Mouse (Mus musculus) neural tube, embryonic 13.5 days (tissue): ENCODE measurements around the gene Khk. TPM values are rescaled to one million over a fixed set of nuclear protein-coding genes. Genes with fewer than 3 reads are reported as not detected.

Experiments used
- ATAC-seq: fragments of 200-750 bp; cut with Nextera tagmentation; 2 replicates; pipeline ENCODE4 v1.8.0; 2017; ENCODE audit warnings: low read depth, mild to moderate bottlenecking, moderate TSS enrichment, moderate library complexity
- H3K27ac ChIP-seq: fragments of 300-500 bp; sonication (generic); replicated peaks from 2 replicates; pipeline ENCODE4 v1.5.1; 2015; ENCODE audit warnings: moderate library complexity, mild to moderate bottlenecking, inconsistent platforms
- H3K27me3 ChIP-seq: fragments of 300-500 bp; sonication (generic); 2 replicates; pipeline ENCODE4 v1.6.1; 2015; ENCODE audit warnings: mild to moderate bottlenecking, inconsistent platforms
- H3K36me3 ChIP-seq: fragments of 300-500 bp; sonication (generic); 2 replicates; pipeline ENCODE4 v1.6.1; 2015; ENCODE audit warnings: mild to moderate bottlenecking, inconsistent platforms
- H3K4me1 ChIP-seq: fragments of 300-500 bp; sonication (generic); replicated peaks from 2 replicates; pipeline ENCODE4 v1.6.1; 2015; ENCODE audit warnings: inconsistent platforms
- H3K4me2 ChIP-seq: fragments of 300-500 bp; sonication (generic); 2 replicates; pipeline ENCODE4 v1.6.1; 2015; ENCODE audit warnings: inconsistent platforms, mild to moderate bottlenecking, moderate library complexity
- H3K4me3 ChIP-seq: fragments of 300-500 bp; sonication (generic); 2 replicates; pipeline ENCODE4 v1.5.1; 2015; ENCODE audit warnings: mild to moderate bottlenecking, inconsistent platforms
- H3K9ac ChIP-seq: fragments of 300-500 bp; sonication (generic); 2 replicates; pipeline ENCODE4 v1.6.1; 2015; ENCODE audit warnings: moderate library complexity, mild to moderate bottlenecking, inconsistent platforms
- H3K9me3 ChIP-seq: fragments of 300-500 bp; sonication (generic); 2 replicates; pipeline ENCODE4 v1.6.1; 2016; ENCODE audit warnings: inconsistent platforms
- WGBS: fragments of 180-500 bp; shearing (Covaris S2); methylation state at CpG from one replicate; pipeline ENCODE4 v1.1.7; 2015; 5-methylcytosine and 5-hydroxymethylcytosine counted together
- polyA plus RNA-seq: library from polyadenylated mRNA; unstranded; fragments of >200 nt; fragmentation: Nextera tagmentation; extraction: Ambion mirVana; gene quantifications from 2 replicates; pipeline ENCODE4 v1.2.1, GENCODE M21; 2015

Khk gene
- polyA plus RNA-seq, 1 experiment from 2014 or later: 11.4 TPM

- Histone ChIP-seq H3K4me1 (peaks cover 23% of the 10 kb centered on the region), H3K9ac (no peak overlapping the region), H3K27ac (no peak overlapping the region), H3K4me2 (no peak overlapping the region), H3K4me3 (no peak overlapping the region), H3K36me3 (no peaks in the 10 kb centered on the region), H3K27me3 (0 out of 2 replicates have a peak, but pooled peaks cover 2% of the 10 kb centered on the region), H3K9me3 (no peaks in the 10 kb centered on the region)
- no peak for ATAC-seq
- 85% methylated on average over 5 of the region's 5 CpGs for WGBS
Observed at GRCm38 (mm10) chr5:30925217-30925616, 4.0 kb downstream of the Khk start.

DNA sequence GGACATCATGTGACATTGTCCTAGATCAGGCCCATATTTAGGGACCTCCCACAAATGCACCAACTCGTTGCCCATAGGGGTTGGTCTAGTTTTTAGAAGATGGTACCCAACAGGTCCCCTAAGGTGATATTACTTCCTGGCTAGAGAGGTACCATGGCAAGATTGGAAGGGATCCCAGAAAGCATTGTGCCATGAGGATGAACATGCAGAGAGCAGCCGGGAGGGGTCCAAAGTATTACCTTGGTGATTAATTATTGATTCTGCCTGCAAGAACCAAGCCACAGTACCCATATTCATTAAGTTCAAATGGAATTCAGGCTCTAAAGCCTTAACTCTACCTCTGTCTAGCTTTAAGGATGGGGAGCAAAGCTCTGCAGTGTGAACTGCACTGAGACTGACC is 4.8 kb downstream of the Khk start:
- no peak for ATAC-seq
- Histone ChIP-seq H3K4me3 (no peak overlapping the region), H3K36me3 (no peaks in the 10 kb centered on the region), H3K9me3 (no peaks in the 10 kb centered on the region), H3K4me1 (peaks cover 14% of the 10 kb centered on the region), H3K27ac (no peak overlapping the region), H3K9ac (no peak overlapping the region), H3K27me3 (0 out of 2 replicates have a peak, but pooled peaks cover 2% of the 10 kb centered on the region), H3K4me2 (no peak overlapping the region)
- 80% methylated on average over 2 of the region's 2 CpGs for WGBS

DNA sequence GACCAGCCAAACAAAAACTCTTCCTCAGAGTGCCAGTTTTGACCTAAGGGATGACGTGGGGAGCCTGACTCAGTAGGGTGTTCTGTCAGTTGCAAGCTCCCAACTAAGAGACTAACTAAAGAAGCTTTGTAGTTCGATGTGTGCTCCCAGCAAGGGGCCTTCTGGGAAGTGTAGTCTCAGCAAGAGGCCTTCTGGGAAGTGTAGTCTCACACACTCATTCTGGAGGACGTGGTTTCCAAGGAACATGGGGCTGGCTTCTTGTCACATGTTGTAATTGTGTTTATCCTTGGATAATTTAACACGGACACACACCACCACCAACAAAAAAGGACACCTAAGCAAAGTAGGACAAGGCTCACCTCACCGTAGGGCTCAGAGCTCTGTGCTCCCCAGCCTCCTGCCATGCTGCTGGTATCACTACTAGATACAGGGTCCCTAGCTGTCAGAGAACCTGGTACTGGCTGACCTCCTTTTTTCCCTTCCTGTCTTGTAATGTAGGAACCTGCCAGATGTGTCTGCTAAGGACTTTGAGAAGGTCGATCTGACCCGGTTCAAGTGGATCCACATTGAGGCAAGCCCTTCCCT is 6.8 kb downstream of the Khk start:
- Histone ChIP-seq H3K9ac (no peak overlapping the region), H3K36me3 (no peaks in the 10 kb centered on the region), H3K4me2 (peak overlapping the region; percentile 46), H3K27ac (no peak overlapping the region), H3K27me3 (0 out of 2 replicates have a peak, but pooled peaks cover 2% of the 10 kb centered on the region), H3K9me3 (no peaks in the 10 kb centered on the region), H3K4me3 (no peak overlapping the region), H3K4me1 (no peaks in the 10 kb centered on the region)
- ATAC-seq: peak; percentile 68
- 39% methylated on average over 7 of the region's 7 CpGs for WGBS

DNA sequence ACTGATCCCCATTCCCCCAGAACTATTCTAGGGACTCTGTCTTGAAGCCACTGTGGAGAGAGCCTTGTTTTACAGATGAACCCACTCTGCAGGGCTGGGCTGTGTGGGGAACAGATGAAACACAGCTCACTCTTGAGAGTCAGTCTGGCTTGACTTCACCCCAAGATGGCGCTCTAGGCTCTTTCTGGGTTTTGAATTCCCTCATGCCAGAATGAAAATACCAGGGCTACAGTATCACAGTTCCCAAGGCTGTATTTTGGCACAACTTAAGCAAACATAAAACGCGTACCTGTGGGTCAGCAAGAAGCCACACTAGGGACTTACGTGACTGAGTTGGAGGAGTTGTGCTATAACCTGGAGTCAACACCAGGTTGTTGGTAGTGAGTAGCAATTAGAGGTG is 8.9 kb downstream of the Khk start:
- Histone ChIP-seq H3K9me3 (no peaks in the 10 kb centered on the region), H3K27me3 (no peaks in the 10 kb centered on the region), H3K4me1 (no peaks in the 10 kb centered on the region), H3K4me3 (no peak overlapping the region), H3K9ac (no peak overlapping the region), H3K27ac (no peak overlapping the region), H3K36me3 (no peaks in the 10 kb centered on the region), H3K4me2 (no peak overlapping the region)
- WGBS: 38% methylated on average over 4 of the region's 4 CpGs
- no peak for ATAC-seq

- Histone ChIP-seq H3K4me3 (no peak overlapping the region), H3K27ac (no peak overlapping the region), H3K36me3 (no peaks in the 10 kb centered on the region), H3K4me1 (no peaks in the 10 kb centered on the region), H3K9ac (no peak overlapping the region), H3K4me2 (no peak overlapping the region), H3K27me3 (no peaks in the 10 kb centered on the region), H3K9me3 (no peaks in the 10 kb centered on the region)
- 80% methylated on average over 6 of the region's 6 CpGs for WGBS
- ATAC-seq: no peak
Observed at GRCm38 (mm10) chr5:30930846-30931245, 9.6 kb downstream of the Khk start.

GRCm38 (mm10) chr5:30931378-30931777 is 10.1 kb downstream of the Khk start:
- Histone ChIP-seq H3K4me3 (no peak overlapping the region), H3K9me3 (no peaks in the 10 kb centered on the region), H3K27ac (no peak overlapping the region), H3K27me3 (no peaks in the 10 kb centered on the region), H3K9ac (no peak overlapping the region), H3K4me1 (no peaks in the 10 kb centered on the region), H3K36me3 (no peaks in the 10 kb centered on the region), H3K4me2 (no peak overlapping the region)
- 83% methylated on average over 4 of the region's 4 CpGs for WGBS
- ATAC-seq: no peak

- Histone ChIP-seq H3K4me1 (no peaks in the 10 kb centered on the region), H3K36me3 (no peaks in the 10 kb centered on the region), H3K4me2 (no peak overlapping the region), H3K9me3 (no peaks in the 10 kb centered on the region), H3K9ac (no peak overlapping the region), H3K27ac (no peak overlapping the region), H3K4me3 (no peak overlapping the region), H3K27me3 (no peaks in the 10 kb centered on the region)
- WGBS: 74% methylated on average over 5 of the region's 5 CpGs
- no peak for ATAC-seq
Observed at GRCm38 (mm10) chr5:30933705-30934104, 12.5 kb downstream of the Khk start.

- no peaks in the 10 kb centered on the region for H3K36me3 ChIP-seq
Observed at GRCm38 (mm10) chr5:30934725-30935461, 13.7 kb downstream of the Khk start.

DNA sequence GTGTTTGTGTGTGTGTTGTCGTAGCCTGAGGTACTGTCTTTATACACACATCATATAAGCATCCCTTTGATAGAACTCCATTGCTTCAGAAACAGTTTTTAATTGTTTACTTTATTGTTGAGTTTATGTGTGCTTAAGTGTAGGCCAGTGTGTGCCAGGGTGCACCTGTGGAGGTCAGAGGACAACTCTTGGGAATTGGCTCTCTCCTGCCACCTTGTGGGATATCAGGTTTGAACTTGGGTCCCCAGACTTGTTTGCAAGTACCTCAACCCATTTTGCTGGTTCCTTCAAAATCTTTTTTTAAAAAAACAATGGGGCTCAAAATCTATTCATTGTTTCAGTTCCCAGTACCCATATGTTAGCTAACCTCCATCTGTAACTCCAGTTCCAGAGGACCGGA is 21.8 kb downstream of the Khk start:
- Histone ChIP-seq H3K27ac (no peak overlapping the region), H3K27me3 (0 out of 2 replicates have a peak, but pooled peaks cover 5% of the 10 kb centered on the region), H3K36me3 (no peaks in the 10 kb centered on the region), H3K9me3 (no peaks in the 10 kb centered on the region), H3K9ac (no peak overlapping the region), H3K4me1 (peaks cover 6% of the 10 kb centered on the region), H3K4me2 (no peak overlapping the region), H3K4me3 (no peak overlapping the region)
- WGBS: 98% methylated on average over 2 of the region's 2 CpGs
- no peak for ATAC-seq

More at GRCm38 (mm10) chr5:30934725-30935461, 13.7 kb downstream of the Khk start:
- ATAC-seq: no peak
- H3K9me3 ChIP-seq: no peaks in the 10 kb centered on the region
- no peak overlapping the region for H3K27ac ChIP-seq
- no peak overlapping the region for H3K9ac ChIP-seq
- H3K4me1 ChIP-seq: no peaks in the 10 kb centered on the region
- no peaks in the 10 kb centered on the region for H3K27me3 ChIP-seq
- WGBS: 92% methylated on average over 5 of the region's 5 CpGs
- H3K4me3 ChIP-seq: no peak overlapping the region
- no peak overlapping the region for H3K4me2 ChIP-seq

DNA sequence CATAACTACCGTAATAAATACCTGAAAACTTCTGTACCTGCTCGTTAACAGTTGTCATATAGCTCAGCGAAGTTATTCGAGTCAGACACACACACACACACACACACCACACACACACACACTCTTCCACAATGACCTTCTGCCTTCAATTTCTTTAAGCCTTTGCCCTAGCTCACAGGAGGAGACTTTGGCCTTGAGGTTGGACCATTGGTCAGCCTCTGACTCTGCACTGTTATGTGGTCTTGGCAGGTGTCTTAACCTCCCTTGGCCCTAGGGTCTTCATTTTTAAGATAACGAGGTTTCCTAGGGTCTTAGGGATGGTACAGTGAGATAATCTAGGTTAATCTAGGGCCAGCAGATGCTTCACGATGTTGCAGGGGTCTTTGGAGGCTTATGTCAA is 23.1 kb downstream of the Khk start:
- H3K9ac ChIP-seq: no peak overlapping the region
- no peaks in the 10 kb centered on the region for H3K36me3 ChIP-seq
- peak overlapping the region; percentile 55; the same call in 1 of the 2 replicates for H3K4me3 ChIP-seq
- no peak for ATAC-seq
- H3K4me2 ChIP-seq: peak overlapping the region; percentile 81
- no peaks in the 10 kb centered on the region for H3K9me3 ChIP-seq
- 0 out of 2 replicates have a peak, but pooled peaks cover 5% of the 10 kb centered on the region for H3K27me3 ChIP-seq
- 91% methylated on average over 6 of the region's 6 CpGs for WGBS
- no peak overlapping the region for H3K27ac ChIP-seq
- H3K4me1 ChIP-seq: peaks cover 10% of the 10 kb centered on the region

GRCm38 (mm10) chr5:30944956-30945781 is 23.9 kb downstream of the Khk start, which contains the start of gene Cgref1:
Cgref1 (minus strand) TSS chr5:30945591.
- peak; percentile 44 for ATAC-seq
- peak within 1 kb of the TSS; percentile 75 for H3K9ac ChIP-seq
- H3K9me3 ChIP-seq: no peaks in the 10 kb centered on the region
- H3K27me3 ChIP-seq: 0 out of 2 replicates have a peak, but pooled peaks cover 5% of the 10 kb centered on the region
- H3K4me2 ChIP-seq: peak within 1 kb of the TSS; percentile 81
- H3K36me3 ChIP-seq: no peaks in the 10 kb centered on the region
- H3K4me1 ChIP-seq: peaks cover 17% of the 10 kb centered on the region
- WGBS: 4% methylated on average over 44 of the region's 44 CpGs
- H3K27ac ChIP-seq: 0 out of 2 replicates have a peak within 1 kb of the TSS, but pooled peaks have one; percentile 9
- peak within 1 kb of the TSS; percentile 55 for H3K4me3 ChIP-seq

GRCm38 (mm10) chr5:30948620-30949019 is 27.4 kb downstream of the Khk start:
- Histone ChIP-seq H3K4me1 (peaks cover 25% of the 10 kb centered on the region), H3K9me3 (no peaks in the 10 kb centered on the region), H3K27ac (no peak overlapping the region), H3K4me3 (no peak overlapping the region), H3K9ac (no peak overlapping the region), H3K36me3 (peaks cover 20% of the 10 kb centered on the region), H3K27me3 (0 out of 2 replicates have a peak, but pooled peaks cover 5% of the 10 kb centered on the region), H3K4me2 (no peak overlapping the region)
- no peak for ATAC-seq
- WGBS: 87% methylated on average over 5 of the region's 5 CpGs
